Comparison of ENCODE assay signal across 8 mouse cellular contexts in the genomic region with DNA sequence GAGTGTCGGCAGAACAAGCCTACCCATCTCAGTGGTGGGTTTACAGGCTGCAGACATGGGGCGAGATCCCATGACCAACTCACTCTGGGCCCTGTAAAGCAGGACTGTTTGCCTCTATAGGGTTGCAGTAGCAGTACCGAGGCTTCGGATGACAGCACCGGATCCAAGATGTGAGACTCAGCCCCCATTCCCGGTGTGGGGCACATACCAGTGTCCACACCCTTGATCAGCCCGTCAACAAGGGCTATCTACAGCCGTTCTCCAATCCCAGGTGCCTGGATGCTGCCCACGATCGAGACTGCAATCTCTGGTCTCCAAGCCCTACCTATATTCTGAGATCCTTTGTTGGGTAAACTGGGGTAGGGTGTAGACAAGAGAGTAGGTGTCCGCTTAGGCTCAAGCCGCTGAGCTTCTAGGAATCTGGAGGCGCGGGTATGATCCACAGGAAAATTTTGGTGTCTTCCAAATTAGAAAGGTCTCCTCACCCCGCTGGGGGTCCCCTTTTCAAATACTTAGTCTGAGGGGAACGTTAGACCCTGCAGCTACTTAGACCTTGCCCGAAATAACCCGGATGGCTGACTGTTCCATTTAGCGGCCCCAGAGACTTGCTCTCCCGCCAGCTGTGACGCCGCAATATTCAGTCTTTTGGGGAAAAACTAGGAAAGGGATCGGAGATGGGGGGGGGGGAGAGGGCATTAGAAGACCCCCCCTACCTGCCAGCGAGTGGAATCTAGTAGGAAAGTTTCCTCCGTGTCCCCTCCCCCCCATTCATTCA. TPM values are rescaled to one million over a fixed set of nuclear protein-coding genes. Genes with fewer than 3 reads are reported as not detected.
A peak's percentile ranks its signal among the peaks of the same experiment; 100 is the strongest.
DNase-seq lines count a peak whose midpoint lies in the region; ATAC-seq lines count a peak whose summit lies in the region.

No protein-coding gene starts in this region.

- 4% methylated on average over 25 of the region's 25 CpGs for WGBS in kidney, embryonic 15.5 days
- WGBS in hindbrain, embryonic 14.5 days, result 3% methylated on average over 25 of the region's 25 CpGs
- 3% methylated on average over 25 of the region's 25 CpGs for WGBS in midbrain, embryonic 16.5 days

- H3K36me3 ChIP-seq in kidney, embryonic 15.5 days, result peaks cover 8% of the 10 kb centered on the region; the same call in 1 of the 2 replicates
- peaks cover 26% of the 10 kb centered on the region for H3K36me3 ChIP-seq in hindbrain, embryonic 14.5 days (replicated peaks; ENCODE audit: control insufficient read depth, insufficient read depth)
- peaks cover 2% of the 10 kb centered on the region; the same call in 1 of the 2 replicates for H3K36me3 ChIP-seq in midbrain, embryonic 16.5 days (ENCODE audit: control insufficient read depth, insufficient read depth, low read length)

- H3K4me3 ChIP-seq in kidney, embryonic 15.5 days (replicated peaks), result peak overlapping the region; percentile 60
- H3K4me3 ChIP-seq in brown adipose tissue, adult 24 weeks (ENCODE audit: insufficient read depth, low read depth, low read length), result peak overlapping the region; percentile 79
- H3K4me3 ChIP-seq in hindbrain, embryonic 14.5 days (replicated peaks; ENCODE audit: low read length), result peak overlapping the region; percentile 53
- peak overlapping the region; percentile 83 for H3K4me3 ChIP-seq in midbrain, embryonic 16.5 days (ENCODE audit: low read depth, low read length)

- peak overlapping the region; percentile 37; the same call in 1 of the 2 replicates for H3K27ac ChIP-seq in kidney, embryonic 15.5 days
- H3K27ac ChIP-seq in brown adipose tissue, adult 24 weeks (replicated peaks; ENCODE audit: low read depth, low read length), result peak overlapping the region; percentile 15; the same call in 1 of the 2 replicates
- H3K27ac ChIP-seq in hindbrain, embryonic 14.5 days, result peak overlapping the region; percentile 90
- peak overlapping the region; percentile 88 for H3K27ac ChIP-seq in midbrain, embryonic 16.5 days (ENCODE audit: low read length)

- peaks cover 47% of the 10 kb centered on the region for H3K4me1 ChIP-seq in kidney, embryonic 15.5 days
- peaks cover 14% of the 10 kb centered on the region; the same call in 1 of the 2 replicates for H3K4me1 ChIP-seq in brown adipose tissue, adult 24 weeks (ENCODE audit: control insufficient read depth, insufficient read depth, insufficient read length, low read length)
- H3K4me1 ChIP-seq in hindbrain, embryonic 14.5 days (replicated peaks; ENCODE audit: control insufficient read depth, insufficient read depth, low read length), result peaks cover 45% of the 10 kb centered on the region
- peaks cover 42% of the 10 kb centered on the region for H3K4me1 ChIP-seq in midbrain, embryonic 16.5 days (ENCODE audit: control insufficient read depth, insufficient read depth, low read length)

- no peaks in the 10 kb centered on the region for H3K9me3 ChIP-seq in kidney, embryonic 15.5 days (replicated peaks)
- no peaks in the 10 kb centered on the region for H3K9me3 ChIP-seq in hindbrain, embryonic 14.5 days (ENCODE audit: control insufficient read depth, low read length)
- no peaks in the 10 kb centered on the region for H3K9me3 ChIP-seq in midbrain, embryonic 16.5 days (replicated peaks; ENCODE audit: control insufficient read depth, low read length, poor library complexity, severe bottlenecking)

- H3K9ac ChIP-seq in kidney, embryonic 15.5 days, result peak overlapping the region; percentile 53
- peak overlapping the region; percentile 88 for H3K9ac ChIP-seq in hindbrain, embryonic 14.5 days
- H3K9ac ChIP-seq in midbrain, embryonic 16.5 days (ENCODE audit: low read depth, low read length), result peak overlapping the region; percentile 92

- no peak for DNase-seq in kidney, postnatal 10 days
- DNase-seq in hindbrain, embryonic 14.5 days (ENCODE audit: low spot score), result no peak
- DNase-seq in natural killer cell, adult 2 months (ENCODE audit: low spot score in 2 of 2), result no peak
- DNase-seq in spleen, postnatal 14 days (ENCODE audit: low spot score in 2 of 2), result no peak
- DNase-seq in thymus, postnatal 4 days, result no peak

- peaks cover 39% of the 10 kb centered on the region for H3K27me3 ChIP-seq in kidney, embryonic 15.5 days
- H3K27me3 ChIP-seq in hindbrain, embryonic 14.5 days (ENCODE audit: control insufficient read depth, insufficient read depth, low read length), result no peaks in the 10 kb centered on the region
- no peaks in the 10 kb centered on the region for H3K27me3 ChIP-seq in midbrain, embryonic 16.5 days (ENCODE audit: control insufficient read depth, insufficient read depth, low read depth, low read length)

- no peak for ATAC-seq in kidney, embryonic 15.5 days (replicated peaks; ENCODE audit: low FRiP score)
- peak; percentile 2; the same call in 1 of the 2 replicates for ATAC-seq in hindbrain, embryonic 14.5 days (ENCODE audit: low FRiP score)
- ATAC-seq in midbrain, embryonic 16.5 days, result no peak; the same call in 1 of the 2 replicates

- peak overlapping the region; percentile 90 for H3K4me2 ChIP-seq in kidney, embryonic 15.5 days
- H3K4me2 ChIP-seq in hindbrain, embryonic 14.5 days (replicated peaks), result peak overlapping the region; percentile 87
- peak overlapping the region; percentile 84 for H3K4me2 ChIP-seq in midbrain, embryonic 16.5 days (ENCODE audit: low read length)

RNA-seq across cellular contexts. Expression of a gene that starts 0.7 kb away (rescaled TPM):
- polyA plus RNA-seq in kidney, embryonic 15.5 days (2015; fragmentation: Nextera tagmentation; extraction: Ambion mirVana), result 15.4 and 16.5 TPM in 2 replicates
- polyA plus RNA-seq in brown adipose tissue, adult 24 weeks (2012; ENCODE audit: insufficient read depth, insufficient read length, missing spikeins), result 1.1 and 2.5 TPM in 2 replicates
- 20.4 and 22.4 TPM in 2 replicates for polyA plus RNA-seq in hindbrain, embryonic 14.5 days (2014; fragmentation: Nextera tagmentation; extraction: Ambion mirVana)
- 29.0 and 32.6 TPM in 2 replicates for polyA plus RNA-seq in midbrain, embryonic 16.5 days (2015; fragmentation: Nextera tagmentation; extraction: Ambion mirVana)

RNA-seq across cellular contexts. Expression of a gene that starts 8.2 kb away (rescaled TPM):
- 14.8 and 16.7 TPM in 2 replicates for polyA plus RNA-seq in kidney, embryonic 15.5 days (2015; fragmentation: Nextera tagmentation; extraction: Ambion mirVana)
- 6.6 and 7.5 TPM in 2 replicates for polyA plus RNA-seq in brown adipose tissue, adult 24 weeks (2012; ENCODE audit: insufficient read depth, insufficient read length, missing spikeins)
- polyA plus RNA-seq in hindbrain, embryonic 14.5 days (2014; fragmentation: Nextera tagmentation; extraction: Ambion mirVana), result 3.3 and 4.0 TPM in 2 replicates
- polyA plus RNA-seq in midbrain, embryonic 16.5 days (2015; fragmentation: Nextera tagmentation; extraction: Ambion mirVana), result 3.0 and 4.4 TPM in 2 replicates

RNA-seq across cellular contexts. Expression of a gene that starts 20.2 kb away (rescaled TPM):
- 17.8 and 19.3 TPM in 2 replicates for polyA plus RNA-seq in kidney, embryonic 15.5 days (2015; fragmentation: Nextera tagmentation; extraction: Ambion mirVana)
- polyA plus RNA-seq in brown adipose tissue, adult 24 weeks (2012; ENCODE audit: insufficient read depth, insufficient read length, missing spikeins), result 4.6 and 6.8 TPM in 2 replicates
- polyA plus RNA-seq in hindbrain, embryonic 14.5 days (2014; fragmentation: Nextera tagmentation; extraction: Ambion mirVana), result 17.0 and 19.1 TPM in 2 replicates
- polyA plus RNA-seq in midbrain, embryonic 16.5 days (2015; fragmentation: Nextera tagmentation; extraction: Ambion mirVana), result 30.6 and 31.0 TPM in 2 replicates

RNA-seq across cellular contexts. Expression of a gene that starts 25.8 kb away (rescaled TPM):
- 13.8 and 16.0 TPM in 2 replicates for polyA plus RNA-seq in kidney, embryonic 15.5 days (2015; fragmentation: Nextera tagmentation; extraction: Ambion mirVana)
- 3.9 and 6.1 TPM in 2 replicates for polyA plus RNA-seq in brown adipose tissue, adult 24 weeks (2012; ENCODE audit: insufficient read depth, insufficient read length, missing spikeins)
- polyA plus RNA-seq in hindbrain, embryonic 14.5 days (2014; fragmentation: Nextera tagmentation; extraction: Ambion mirVana), result 17.2 and 19.1 TPM in 2 replicates
- polyA plus RNA-seq in midbrain, embryonic 16.5 days (2015; fragmentation: Nextera tagmentation; extraction: Ambion mirVana), result 18.5 and 19.1 TPM in 2 replicates

RNA-seq across cellular contexts. Expression of a gene that starts 31.9 kb away (rescaled TPM):
- polyA plus RNA-seq in kidney, embryonic 15.5 days (2015; fragmentation: Nextera tagmentation; extraction: Ambion mirVana), result 138 and 160 TPM in 2 replicates
- 5.4 and 7.5 TPM in 2 replicates for polyA plus RNA-seq in brown adipose tissue, adult 24 weeks (2012; ENCODE audit: insufficient read depth, insufficient read length, missing spikeins)
- 99.2 and 101 TPM in 2 replicates for polyA plus RNA-seq in hindbrain, embryonic 14.5 days (2014; fragmentation: Nextera tagmentation; extraction: Ambion mirVana)
- 90.1 and 92.1 TPM in 2 replicates for polyA plus RNA-seq in midbrain, embryonic 16.5 days (2015; fragmentation: Nextera tagmentation; extraction: Ambion mirVana)

Comparison
In these comparisons a context has a peak if more than half of its experiments do, and no peak if none do; other contexts are left out.
1. H3K27ac ChIP-seq: peak in every context shown above with its lines; median percentile 90 in hindbrain, embryonic 14.5 days; 88 in midbrain, embryonic 16.5 days; 37 in kidney, embryonic 15.5 days; 15 in brown adipose tissue, adult 24 weeks.